Mouse (Mus musculus) testis, adult 2 months (tissue): ENCODE measurements around the gene Polr2e.

Experiments
- CTCF ChIP-seq: fragments of 200-500 bp; IDR thresholded peaks from 2 replicates; pipeline ENCODE4 v1.5.1; 2012; ENCODE audit warnings: low read depth, mild to moderate bottlenecking, inconsistent platforms, low read length, moderate library complexity; ENCODE audit not compliant: control insufficient read depth, insufficient read depth, insufficient replicate concordance
- POLR2A ChIP-seq: fragments of 200-500 bp; IDR thresholded peaks from 2 replicates; pipeline ENCODE4 v1.6.1; 2012; ENCODE audit warnings: low read depth, mild to moderate bottlenecking, inconsistent platforms, low read length, moderate library complexity; ENCODE audit not compliant: control insufficient read depth

- TF ChIP-seq CTCF = no peak
- no peak for TF ChIP-seq POLR2A
These were observed 16.3 kb upstream of the Polr2e start for GRCm38 (mm10) chr10:80055891-80056290.
